Mouse (Mus musculus) midbrain, embryonic 13.5 days (tissue): ENCODE measurements around the gene Myrf. TPM values are rescaled to one million over a fixed set of nuclear protein-coding genes. Genes with fewer than 3 reads are reported as not detected.
A peak's percentile ranks its signal among the peaks of the same experiment; 100 is the strongest.

ENCODE experiments used
- ATAC-seq: fragments of 200-750 bp; cut with Nextera tagmentation; 2 replicates; pipeline ENCODE4 v1.8.0; 2017; ENCODE audit warnings: mild to moderate bottlenecking, moderate TSS enrichment, moderate library complexity
- H3K27ac ChIP-seq: fragments of 300-500 bp; sonication (generic); 2 replicates; pipeline ENCODE4 v1.5.1; 2015; ENCODE audit warnings: inconsistent platforms, mild to moderate bottlenecking, moderate library complexity
- H3K27me3 ChIP-seq: fragments of 300-500 bp; sonication (generic); 2 replicates; pipeline ENCODE4 v1.6.1; 2015; ENCODE audit warnings: mild to moderate bottlenecking, inconsistent platforms
- H3K36me3 ChIP-seq: fragments of 300-500 bp; sonication (generic); 2 replicates; pipeline ENCODE4 v1.6.1; 2015; ENCODE audit warnings: mild to moderate bottlenecking, inconsistent platforms
- H3K4me1 ChIP-seq: fragments of 300-500 bp; sonication (generic); replicated peaks from 2 replicates; pipeline ENCODE4 v1.6.1; 2015; ENCODE audit warnings: inconsistent platforms
- H3K4me2 ChIP-seq: fragments of 300-500 bp; sonication (generic); replicated peaks from 2 replicates; pipeline ENCODE4 v1.6.1; 2015; ENCODE audit warnings: moderate library complexity, mild to moderate bottlenecking, inconsistent platforms
- H3K4me3 ChIP-seq: fragments of 300-500 bp; sonication (generic); replicated peaks from 2 replicates; pipeline ENCODE4 v1.5.1; 2015; ENCODE audit warnings: mild to moderate bottlenecking, inconsistent platforms
- H3K9ac ChIP-seq: fragments of 300-500 bp; sonication (generic); replicated peaks from 2 replicates; pipeline ENCODE4 v1.6.1; 2015; ENCODE audit warnings: mild to moderate bottlenecking, inconsistent platforms
- H3K9me3 ChIP-seq: fragments of 300-500 bp; sonication (generic); 2 replicates; pipeline ENCODE4 v1.6.1; 2016; ENCODE audit warnings: mild to moderate bottlenecking, inconsistent platforms
- WGBS: fragments of 180-500 bp; shearing (Covaris S2); methylation state at CpG from one replicate; pipeline ENCODE4 v1.1.7; 2015; 5-methylcytosine and 5-hydroxymethylcytosine counted together
- polyA plus RNA-seq: library from polyadenylated mRNA; unstranded; fragments of >200 nt; fragmentation: Nextera tagmentation; extraction: Ambion mirVana; gene quantifications from 2 replicates; pipeline ENCODE4 v1.2.1, GENCODE M21; 2015

The Myrf gene
- polyA plus RNA-seq, 1 experiment from 2014 or later = 0.77 TPM

DNA sequence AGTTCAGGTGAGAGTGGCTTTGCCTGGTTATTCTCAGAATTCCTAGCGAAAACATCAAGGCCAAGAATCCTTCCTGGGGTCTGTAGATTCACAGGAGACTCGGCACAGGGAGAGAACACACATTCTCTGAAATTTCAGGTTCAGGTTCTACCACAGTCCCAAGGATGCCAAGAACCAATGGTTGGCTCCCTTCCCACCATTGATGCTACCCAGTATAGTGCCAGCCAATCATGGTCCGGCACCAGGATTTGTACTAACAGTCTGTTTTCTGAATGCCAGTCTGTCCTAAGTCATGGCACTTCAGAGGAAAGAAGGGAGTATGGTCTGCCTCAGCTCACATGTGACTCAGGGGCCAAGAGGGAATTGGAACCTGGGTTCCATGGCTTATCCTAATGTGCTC lies 54.7 kb downstream of the Myrf start:
- H3K4me1 ChIP-seq = peaks cover 48% of the 10 kb centered on the region
- H3K4me2 ChIP-seq = 0 out of 2 replicates have a peak overlapping the region, but pooled peaks have one; percentile 2
- 95% methylated on average over 3 of the region's 3 CpGs for WGBS
- peaks cover 59% of the 10 kb centered on the region for H3K36me3 ChIP-seq
- no peaks in the 10 kb centered on the region for H3K27me3 ChIP-seq
- ATAC-seq = no peak
- H3K9me3 ChIP-seq = no peaks in the 10 kb centered on the region
- no peak overlapping the region for H3K27ac ChIP-seq
- 0 out of 2 replicates have a peak overlapping the region, but pooled peaks have one; percentile 33 for H3K9ac ChIP-seq
- no peak overlapping the region for H3K4me3 ChIP-seq

GRCm38 (mm10) chr19:10184096-10184495 lies 56.5 kb downstream of the Myrf start:
- Histone ChIP-seq H3K9me3 (no peaks in the 10 kb centered on the region), H3K4me2 (peak overlapping the region; percentile 91), H3K9ac (peak overlapping the region; percentile 89), H3K36me3 (peaks cover 43% of the 10 kb centered on the region), H3K4me1 (peaks cover 48% of the 10 kb centered on the region), H3K4me3 (peak overlapping the region; percentile 63), H3K27ac (peak overlapping the region; percentile 91), H3K27me3 (no peaks in the 10 kb centered on the region)
- no peak; the same call in 1 of the 2 replicates for ATAC-seq
- 3% methylated on average over 12 of the region's 12 CpGs for WGBS

- Histone ChIP-seq H3K9ac (peak overlapping the region; percentile 89), H3K4me1 (peaks cover 47% of the 10 kb centered on the region), H3K36me3 (peaks cover 36% of the 10 kb centered on the region), H3K4me3 (peak overlapping the region; percentile 63), H3K9me3 (no peaks in the 10 kb centered on the region), H3K27ac (peak overlapping the region; percentile 91), H3K27me3 (no peaks in the 10 kb centered on the region), H3K4me2 (peak overlapping the region; percentile 91)
- peak; percentile 82 for ATAC-seq
- under 1% methylated on average over 35 of the region's 35 CpGs for WGBS
Observed at GRCm38 (mm10) chr19:10183299-10183983, 57.1 kb downstream of the Myrf start.

GRCm38 (mm10) chr19:10182670-10183298 lies 57.8 kb downstream of the Myrf start, which contains the start of gene Fads1:
Gene Fads1 (plus strand): TSS chr19:10182888.
- WGBS = 0% methylated on average over 70 of the region's 70 CpGs
- H3K9ac ChIP-seq = peak within 1 kb of the TSS; percentile 89
- H3K27me3 ChIP-seq = no peaks in the 10 kb centered on the region
- peak within 1 kb of the TSS; percentile 91 for H3K27ac ChIP-seq
- H3K4me1 ChIP-seq = peaks cover 40% of the 10 kb centered on the region
- ATAC-seq = peak; percentile 96
- peaks cover 30% of the 10 kb centered on the region for H3K36me3 ChIP-seq
- no peaks in the 10 kb centered on the region for H3K9me3 ChIP-seq
- peak within 1 kb of the TSS; percentile 91 for H3K4me2 ChIP-seq
- peak within 1 kb of the TSS; percentile 63 for H3K4me3 ChIP-seq

DNA sequence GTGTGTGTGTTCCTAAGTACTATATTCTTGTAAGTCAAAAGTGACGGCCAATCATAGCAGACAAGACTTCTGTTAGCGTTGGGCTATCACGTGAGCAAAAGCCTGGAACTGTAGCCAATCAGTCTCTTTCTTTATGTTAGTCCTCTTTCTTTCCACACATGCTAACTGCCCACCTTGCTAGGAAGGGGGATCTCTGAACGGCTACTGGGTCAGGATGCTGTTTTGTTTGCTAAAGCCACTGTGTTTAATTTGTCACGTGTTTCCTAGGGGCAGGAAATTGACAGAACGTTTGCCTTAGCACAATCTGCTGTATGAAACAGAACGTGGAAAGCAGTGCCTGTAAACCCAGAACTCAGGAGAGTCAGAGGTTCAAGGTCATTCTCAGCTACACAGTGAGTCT lies 58.4 kb downstream of the Myrf start:
- no peaks in the 10 kb centered on the region for H3K27me3 ChIP-seq
- no peak; the same call in 1 of the 2 replicates for ATAC-seq

GRCm38 (mm10) chr19:10181225-10181624 lies 59.3 kb downstream of the Myrf start:
- Histone ChIP-seq H3K27me3 (no peaks in the 10 kb centered on the region), H3K4me2 (no peak overlapping the region), H3K9me3 (no peaks in the 10 kb centered on the region), H3K4me3 (no peak overlapping the region), H3K4me1 (peaks cover 28% of the 10 kb centered on the region), H3K27ac (no peak overlapping the region), H3K36me3 (peaks cover 14% of the 10 kb centered on the region), H3K9ac (no peak overlapping the region)
- 96% methylated on average over 7 of the region's 7 CpGs for WGBS
- ATAC-seq = no peak

More for the DNA sequence above, 58.4 kb downstream of the Myrf start:
- H3K9me3 ChIP-seq = no peaks in the 10 kb centered on the region
- H3K27ac ChIP-seq = peak overlapping the region; percentile 91
- H3K36me3 ChIP-seq = peaks cover 23% of the 10 kb centered on the region
- peak overlapping the region; percentile 89; the same call in 1 of the 2 replicates for H3K9ac ChIP-seq
- H3K4me2 ChIP-seq = peak overlapping the region; percentile 91
- peaks cover 37% of the 10 kb centered on the region for H3K4me1 ChIP-seq
- WGBS = 38% methylated on average over 7 of the region's 7 CpGs
- peak overlapping the region; percentile 63 for H3K4me3 ChIP-seq

DNA sequence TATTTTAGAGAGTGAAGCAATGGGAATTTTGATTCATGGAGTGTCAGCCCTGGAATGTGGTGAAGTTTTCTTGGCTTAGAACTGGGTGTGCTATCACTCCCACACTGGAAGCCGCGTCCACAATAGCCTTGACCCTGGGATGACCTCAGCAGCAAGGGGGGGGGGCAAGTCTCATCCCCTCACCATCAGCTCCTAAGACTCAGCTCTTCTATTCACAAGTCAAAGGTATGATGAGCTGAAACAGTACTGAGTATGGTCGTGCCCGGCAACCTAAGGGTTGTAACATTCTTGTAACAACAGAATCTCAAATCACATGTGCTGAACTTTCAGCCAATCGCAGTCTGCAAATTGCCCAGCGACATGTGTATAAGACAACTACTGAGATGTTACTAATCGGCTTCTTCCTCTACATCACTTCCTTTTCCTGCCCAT lies 63.6 kb downstream of the Myrf start:
- 67% methylated on average over 7 of the region's 7 CpGs for WGBS
- Histone ChIP-seq H3K9ac (no peak overlapping the region), H3K4me1 (no peaks in the 10 kb centered on the region), H3K4me2 (no peak overlapping the region), H3K9me3 (no peaks in the 10 kb centered on the region), H3K4me3 (no peak overlapping the region), H3K36me3 (no peaks in the 10 kb centered on the region), H3K27ac (no peak overlapping the region), H3K27me3 (no peaks in the 10 kb centered on the region)
- no peak for ATAC-seq

DNA sequence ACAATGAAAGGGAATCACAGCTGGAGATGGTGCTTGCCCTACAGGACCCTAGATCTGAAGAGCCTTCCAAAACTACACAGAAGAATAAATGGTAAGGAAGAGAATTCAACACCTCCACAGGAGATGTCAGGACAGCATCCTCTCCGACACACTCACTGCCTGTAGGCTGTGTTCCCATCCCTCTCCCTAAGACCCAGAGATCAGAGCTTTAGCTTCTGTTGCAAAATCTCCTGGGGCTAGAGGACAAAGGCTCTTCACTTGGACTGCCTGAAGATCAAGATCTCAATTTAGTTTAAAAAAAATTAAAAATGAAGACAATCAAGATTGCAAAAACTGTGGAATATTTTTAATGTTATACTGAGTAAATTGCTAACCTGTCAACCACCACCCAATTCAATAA lies 64.1 kb downstream of the Myrf start:
- Histone ChIP-seq H3K4me3 (no peak overlapping the region), H3K4me1 (no peaks in the 10 kb centered on the region), H3K4me2 (no peak overlapping the region), H3K27me3 (no peaks in the 10 kb centered on the region), H3K27ac (no peak overlapping the region), H3K36me3 (no peaks in the 10 kb centered on the region), H3K9me3 (no peaks in the 10 kb centered on the region), H3K9ac (no peak overlapping the region)
- no peak for ATAC-seq
- 71% methylated on average over 1 of the region's 1 CpGs for WGBS

DNA sequence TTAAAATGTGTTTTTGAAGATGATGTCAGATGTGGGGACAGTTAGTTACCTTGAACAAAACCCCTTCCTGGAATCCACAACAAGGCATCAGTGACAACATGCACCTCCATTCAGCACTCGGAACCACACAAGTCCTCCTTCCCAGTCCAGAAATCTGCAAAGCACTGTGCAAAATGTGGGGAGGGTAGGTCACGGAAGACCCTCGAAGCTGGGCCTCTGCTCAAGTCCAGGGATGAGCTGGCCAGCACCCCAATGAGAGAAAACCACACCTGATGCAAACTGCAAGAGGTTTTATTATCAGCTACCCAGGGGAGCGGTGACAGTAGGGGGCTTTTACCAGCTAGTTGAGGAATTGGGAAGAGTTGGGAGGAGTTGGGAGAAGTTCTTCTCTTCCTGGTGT lies 65.6 kb downstream of the Myrf start:
- Histone ChIP-seq H3K4me3 (no peak overlapping the region), H3K4me1 (no peaks in the 10 kb centered on the region), H3K27me3 (no peaks in the 10 kb centered on the region), H3K36me3 (no peaks in the 10 kb centered on the region), H3K9me3 (no peaks in the 10 kb centered on the region), H3K4me2 (no peak overlapping the region), H3K27ac (no peak overlapping the region), H3K9ac (no peak overlapping the region)
- ATAC-seq = no peak
- WGBS = 87% methylated on average over 4 of the region's 4 CpGs

DNA sequence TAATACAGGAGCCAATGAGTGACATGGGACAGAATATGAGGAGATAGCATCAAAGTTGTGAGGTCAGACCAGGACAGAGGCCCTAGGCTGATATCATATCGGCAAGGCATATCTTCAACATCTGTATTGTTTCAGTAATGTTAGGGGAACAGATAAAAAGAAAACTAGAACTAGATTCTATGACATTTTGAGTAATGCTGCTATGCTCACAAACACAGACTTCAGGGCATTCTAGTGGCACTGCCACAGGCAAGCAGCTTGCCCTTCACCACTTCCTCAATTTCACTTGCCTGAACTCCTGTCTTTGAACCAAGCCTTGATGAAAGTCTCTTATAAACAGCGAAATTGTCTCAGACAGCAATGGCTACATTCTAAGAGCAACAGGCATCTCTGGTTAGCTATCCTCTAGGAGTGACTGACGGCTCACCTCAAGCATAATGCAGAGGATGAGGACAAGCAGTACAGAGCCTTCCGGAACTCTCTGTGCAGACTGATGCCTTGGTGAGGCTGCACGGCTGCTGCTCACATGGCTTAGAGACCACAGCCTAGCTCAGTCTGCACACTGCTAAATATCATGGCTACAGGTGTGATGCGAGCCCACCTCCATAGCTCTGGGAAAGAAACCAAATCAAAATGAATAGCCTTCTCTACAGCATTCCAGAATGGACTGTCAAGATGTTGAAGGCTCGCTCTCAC lies 66.6 kb downstream of the Myrf start:
- ATAC-seq = no peak
- Histone ChIP-seq H3K9ac (no peak overlapping the region), H3K4me1 (no peaks in the 10 kb centered on the region), H3K27ac (no peak overlapping the region), H3K36me3 (no peaks in the 10 kb centered on the region), H3K4me2 (no peak overlapping the region), H3K27me3 (no peaks in the 10 kb centered on the region), H3K9me3 (no peaks in the 10 kb centered on the region), H3K4me3 (no peak overlapping the region)
- WGBS = 93% methylated on average over 7 of the region's 7 CpGs

- Histone ChIP-seq H3K4me1 (no peaks in the 10 kb centered on the region), H3K27ac (no peak overlapping the region), H3K4me2 (no peak overlapping the region), H3K9me3 (no peaks in the 10 kb centered on the region), H3K36me3 (no peaks in the 10 kb centered on the region), H3K4me3 (no peak overlapping the region), H3K27me3 (no peaks in the 10 kb centered on the region), H3K9ac (no peak overlapping the region)
- 89% methylated on average over 5 of the region's 5 CpGs for WGBS
- ATAC-seq = no peak
Observed at GRCm38 (mm10) chr19:10173116-10173718, 67.3 kb downstream of the Myrf start.

GRCm38 (mm10) chr19:10171846-10172245 lies 68.7 kb downstream of the Myrf start:
- Histone ChIP-seq H3K27ac (no peak overlapping the region), H3K27me3 (no peaks in the 10 kb centered on the region), H3K9ac (no peak overlapping the region), H3K4me3 (no peak overlapping the region), H3K36me3 (no peaks in the 10 kb centered on the region), H3K4me2 (no peak overlapping the region), H3K9me3 (no peaks in the 10 kb centered on the region), H3K4me1 (no peaks in the 10 kb centered on the region)
- no peak for ATAC-seq
